Mouse (Mus musculus) stomach, embryonic 15.5 days (tissue): ENCODE data around the gene Jmjd4. TPM values are rescaled to one million over a fixed set of nuclear protein-coding genes. Genes with fewer than 3 reads are reported as not detected.

Experiments
- ATAC-seq: fragments of 200-750 bp; cut with Nextera tagmentation; 2 replicates; pipeline ENCODE4 v1.8.0; 2017; ENCODE audit warnings: low read depth, moderate number of reproducible peaks, moderate TSS enrichment; ENCODE audit not compliant: insufficient read depth, low FRiP score
- H3K27ac ChIP-seq: fragments of 300-500 bp; sonication (generic); 2 replicates; pipeline ENCODE4 v1.5.1; 2015; ENCODE audit warnings: mild to moderate bottlenecking, inconsistent platforms
- H3K27me3 ChIP-seq: fragments of 300-500 bp; sonication (generic); replicated peaks from 2 replicates; pipeline ENCODE4 v1.6.1; 2015; ENCODE audit warnings: inconsistent platforms
- H3K36me3 ChIP-seq: fragments of 300-500 bp; sonication (generic); 2 replicates; pipeline ENCODE4 v1.6.1; 2015; ENCODE audit warnings: inconsistent platforms
- H3K4me1 ChIP-seq: fragments of 300-500 bp; sonication (generic); 2 replicates; pipeline ENCODE4 v1.6.1; 2015; ENCODE audit warnings: inconsistent platforms
- H3K4me2 ChIP-seq: fragments of 300-500 bp; sonication (generic); 2 replicates; pipeline ENCODE4 v1.6.1; 2015; ENCODE audit warnings: mild to moderate bottlenecking, inconsistent platforms
- H3K4me3 ChIP-seq: fragments of 300-500 bp; sonication (generic); replicated peaks from 2 replicates; pipeline ENCODE4 v1.5.1; 2015; ENCODE audit warnings: inconsistent platforms
- H3K9ac ChIP-seq: fragments of 300-500 bp; sonication (generic); 2 replicates; pipeline ENCODE4 v1.6.1; 2015; ENCODE audit warnings: inconsistent platforms
- H3K9me3 ChIP-seq: fragments of 300-500 bp; sonication (generic); 2 replicates; pipeline ENCODE4 v1.6.1; 2016; ENCODE audit warnings: inconsistent platforms
- WGBS: fragments of 180-500 bp; shearing (Covaris S2); methylation state at CpG from one replicate; pipeline ENCODE4 v1.1.7; 2015; 5-methylcytosine and 5-hydroxymethylcytosine counted together
- polyA plus RNA-seq: library from polyadenylated mRNA; unstranded; fragments of >200 nt; fragmentation: Nextera tagmentation; extraction: Ambion mirVana; gene quantifications from 2 replicates; pipeline ENCODE4 v1.2.1, GENCODE M21; 2015

The Jmjd4 gene
- polyA plus RNA-seq, 1 experiment from 2014 or later: 10.5 TPM

DNA sequence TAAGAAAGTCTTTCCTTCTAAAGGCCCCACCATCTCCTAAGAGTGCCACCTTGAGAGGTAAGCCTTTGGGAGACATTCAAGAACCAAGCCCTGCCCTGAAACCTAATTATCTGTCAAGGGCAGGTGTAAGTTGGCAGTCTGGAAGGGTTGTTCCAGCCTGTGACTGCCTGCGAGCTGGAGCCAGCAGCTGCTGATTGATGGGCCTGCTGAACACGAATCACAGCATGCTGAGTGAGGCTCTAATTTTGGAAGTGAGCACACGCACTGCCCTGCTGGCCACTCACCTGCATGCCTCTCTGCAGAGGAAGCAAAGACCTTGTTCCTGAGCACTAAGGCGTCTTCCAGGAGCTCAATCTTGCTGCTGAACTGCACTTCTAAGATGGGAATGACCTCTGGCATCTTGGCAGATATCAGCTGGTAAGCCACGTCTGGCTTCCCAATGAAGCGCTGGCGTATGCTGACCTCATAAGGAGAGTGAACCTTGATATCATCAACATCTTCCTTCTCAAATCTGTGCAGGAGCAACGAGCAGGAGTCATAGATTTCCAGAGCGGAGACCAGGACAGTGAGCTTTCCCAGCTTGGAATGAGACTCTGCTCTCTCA lies 21.7 kb upstream of the Jmjd4 start:
- H3K27ac ChIP-seq: no peak overlapping the region
- H3K4me3 ChIP-seq: no peak overlapping the region
- no peak overlapping the region for H3K4me2 ChIP-seq
- H3K36me3 ChIP-seq: peaks cover 15% of the 10 kb centered on the region; the same call in 1 of the 2 replicates
- no peak for ATAC-seq
- H3K9ac ChIP-seq: no peak overlapping the region
- WGBS: 83% methylated on average over 9 of the region's 9 CpGs
- no peaks in the 10 kb centered on the region for H3K27me3 ChIP-seq
- 0 out of 2 replicates have a peak, but pooled peaks cover 3% of the 10 kb centered on the region for H3K4me1 ChIP-seq
- no peaks in the 10 kb centered on the region for H3K9me3 ChIP-seq

DNA sequence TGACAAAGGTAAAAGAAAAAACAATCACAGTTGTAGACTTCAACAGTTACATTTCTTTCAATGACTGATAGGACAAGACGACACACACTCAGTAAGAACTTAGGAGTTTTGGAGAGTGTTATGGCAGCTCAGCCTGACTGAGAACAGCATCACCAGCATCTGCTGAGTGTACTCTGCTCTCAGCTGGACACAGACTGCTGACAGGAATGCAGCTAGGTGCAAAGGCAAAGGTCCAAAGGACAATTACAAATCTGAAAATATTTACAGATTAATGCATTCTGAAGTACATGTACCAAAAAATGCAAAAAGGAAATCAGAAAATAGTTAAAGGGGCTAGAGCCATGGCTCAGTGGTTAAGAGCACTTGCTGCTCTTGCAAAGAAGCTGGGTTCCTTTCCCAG lies 19.9 kb upstream of the Jmjd4 start:
- Histone ChIP-seq H3K4me1 (0 out of 2 replicates have a peak, but pooled peaks cover 3% of the 10 kb centered on the region), H3K9me3 (no peaks in the 10 kb centered on the region), H3K27ac (no peak overlapping the region), H3K4me3 (no peak overlapping the region), H3K9ac (no peak overlapping the region; the same call in 1 of the 2 replicates), H3K27me3 (no peaks in the 10 kb centered on the region), H3K36me3 (peaks cover 9% of the 10 kb centered on the region; the same call in 1 of the 2 replicates), H3K4me2 (no peak overlapping the region)
- ATAC-seq: no peak
- WGBS: 78% methylated on average over 1 of the region's 1 CpGs

GRCm38 (mm10) chr11:59432261-59432660 lies 17.6 kb upstream of the Jmjd4 start:
- H3K9ac ChIP-seq: no peak overlapping the region
- no peak for ATAC-seq
- no peaks in the 10 kb centered on the region for H3K27me3 ChIP-seq
- 42% methylated on average over 3 of the region's 3 CpGs for WGBS
- H3K4me3 ChIP-seq: no peak overlapping the region
- H3K4me1 ChIP-seq: 0 out of 2 replicates have a peak, but pooled peaks cover 3% of the 10 kb centered on the region
- H3K27ac ChIP-seq: no peak overlapping the region
- H3K36me3 ChIP-seq: peaks cover 13% of the 10 kb centered on the region
- H3K4me2 ChIP-seq: no peak overlapping the region
- H3K9me3 ChIP-seq: no peaks in the 10 kb centered on the region

GRCm38 (mm10) chr11:59437954-59438353 lies 11.9 kb upstream of the Jmjd4 start:
- Histone ChIP-seq H3K27me3 (no peaks in the 10 kb centered on the region), H3K9ac (no peak overlapping the region), H3K9me3 (no peaks in the 10 kb centered on the region), H3K27ac (no peak overlapping the region), H3K4me3 (no peak overlapping the region), H3K4me1 (no peaks in the 10 kb centered on the region), H3K36me3 (peaks cover 12% of the 10 kb centered on the region), H3K4me2 (no peak overlapping the region)
- 92% methylated on average over 12 of the region's 12 CpGs for WGBS
- ATAC-seq: no peak

DNA sequence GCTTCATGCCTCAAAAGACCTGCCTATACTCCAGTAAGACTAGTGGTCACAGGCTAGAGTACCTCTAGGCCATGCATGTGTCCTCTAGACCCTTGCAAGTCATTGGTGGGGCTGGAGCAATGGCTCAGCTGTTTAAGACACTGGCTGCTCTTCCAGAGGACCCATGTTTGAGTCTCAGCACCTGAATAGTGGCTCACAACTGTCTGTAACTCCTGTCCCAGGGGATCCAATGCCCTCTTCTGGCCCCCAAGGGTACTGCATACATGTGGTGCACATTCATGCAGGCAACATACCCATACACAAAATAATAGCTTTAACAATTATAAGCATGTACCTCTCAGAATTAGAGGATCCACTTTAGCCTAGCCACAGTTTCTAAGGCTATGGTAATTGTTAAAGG lies 6.7 kb upstream of the Jmjd4 start:
- no peaks in the 10 kb centered on the region for H3K27me3 ChIP-seq
- no peak overlapping the region for H3K9ac ChIP-seq
- no peaks in the 10 kb centered on the region for H3K4me1 ChIP-seq
- H3K9me3 ChIP-seq: no peaks in the 10 kb centered on the region
- H3K27ac ChIP-seq: no peak overlapping the region
- ATAC-seq: no peak
- no peak overlapping the region for H3K4me3 ChIP-seq
- no peak overlapping the region for H3K4me2 ChIP-seq
- 0 out of 2 replicates have a peak, but pooled peaks cover under 1% of the 10 kb centered on the region for H3K36me3 ChIP-seq

- no peaks in the 10 kb centered on the region for H3K27me3 ChIP-seq
Observed at GRCm38 (mm10) chr11:59450230-59450771, 456 bp downstream of the Jmjd4 start.

DNA sequence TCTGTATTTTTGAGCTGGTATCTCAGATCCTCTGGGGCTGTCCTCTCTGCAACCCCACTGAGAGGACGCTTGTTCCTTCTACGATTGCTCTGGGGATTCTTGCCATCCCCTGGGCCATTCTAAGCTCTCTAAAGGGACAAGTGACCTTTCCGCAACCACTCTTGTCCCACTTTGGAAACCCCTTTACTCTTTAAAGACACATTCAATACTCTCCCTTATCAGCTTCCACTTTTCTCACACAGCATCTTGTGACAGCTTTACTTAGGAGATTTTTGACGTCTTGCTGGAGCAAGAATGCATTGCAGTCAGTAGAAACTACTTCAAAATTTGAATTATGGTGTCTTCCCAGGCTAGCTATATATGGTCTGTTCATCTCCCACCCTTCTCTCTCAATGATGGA lies 1.2 kb downstream of the Jmjd4 start, which contains the start of gene Snap47:
Snap47 (minus strand) TSS at position 101 of the 400 bp plus-strand sequence.
- peaks cover 16% of the 10 kb centered on the region; the same call in 1 of the 2 replicates for H3K4me1 ChIP-seq
- ATAC-seq: no peak
- no peaks in the 10 kb centered on the region for H3K27me3 ChIP-seq
- peak within 1 kb of the TSS; percentile 80 for H3K4me2 ChIP-seq
- peak within 1 kb of the TSS; percentile 87 for H3K27ac ChIP-seq
- peak within 1 kb of the TSS; percentile 80 for H3K9ac ChIP-seq
- peak within 1 kb of the TSS; percentile 65 for H3K4me3 ChIP-seq
- WGBS: 80% methylated on average over 4 of the region's 4 CpGs
- peaks cover 26% of the 10 kb centered on the region for H3K36me3 ChIP-seq
- no peaks in the 10 kb centered on the region for H3K9me3 ChIP-seq

More at GRCm38 (mm10) chr11:59450230-59450771, 456 bp downstream of the Jmjd4 start:
- Histone ChIP-seq H3K9me3 (no peaks in the 10 kb centered on the region), H3K36me3 (peaks cover 20% of the 10 kb centered on the region), H3K4me2 (peak overlapping the region; percentile 80), H3K27ac (peak overlapping the region; percentile 87), H3K4me3 (peak overlapping the region; percentile 65), H3K4me1 (peaks cover 16% of the 10 kb centered on the region; the same call in 1 of the 2 replicates), H3K9ac (peak overlapping the region; percentile 80)
- ATAC-seq: peak; percentile 70
- under 1% methylated on average over 38 of the region's 38 CpGs for WGBS

- 96% methylated on average over 2 of the region's 2 CpGs for WGBS
Observed at GRCm38 (mm10) chr11:59456346-59456745, 6.5 kb downstream of the Jmjd4 start.

GRCm38 (mm10) chr11:59456891-59457290 lies 7.0 kb downstream of the Jmjd4 start:
- no peaks in the 10 kb centered on the region for H3K9me3 ChIP-seq
- H3K4me1 ChIP-seq: 0 out of 2 replicates have a peak, but pooled peaks cover 3% of the 10 kb centered on the region
- no peak overlapping the region for H3K27ac ChIP-seq
- H3K36me3 ChIP-seq: peaks cover 40% of the 10 kb centered on the region
- no peaks in the 10 kb centered on the region for H3K27me3 ChIP-seq
- H3K4me2 ChIP-seq: no peak overlapping the region
- H3K9ac ChIP-seq: no peak overlapping the region
- WGBS: 88% methylated on average over 2 of the region's 2 CpGs
- ATAC-seq: no peak
- no peak overlapping the region for H3K4me3 ChIP-seq

More at GRCm38 (mm10) chr11:59456346-59456745, 6.5 kb downstream of the Jmjd4 start:
- no peak overlapping the region for H3K4me2 ChIP-seq
- no peak overlapping the region for H3K27ac ChIP-seq
- peaks cover 37% of the 10 kb centered on the region for H3K36me3 ChIP-seq
- H3K9me3 ChIP-seq: no peaks in the 10 kb centered on the region
- ATAC-seq: no peak
- H3K27me3 ChIP-seq: no peaks in the 10 kb centered on the region
- H3K4me3 ChIP-seq: no peak overlapping the region
- H3K9ac ChIP-seq: no peak overlapping the region
- H3K4me1 ChIP-seq: 0 out of 2 replicates have a peak, but pooled peaks cover 3% of the 10 kb centered on the region

- H3K27me3 ChIP-seq: no peaks in the 10 kb centered on the region
- no peak overlapping the region for H3K4me3 ChIP-seq
- peak; percentile 84 for ATAC-seq
- 0 out of 2 replicates have a peak, but pooled peaks cover 3% of the 10 kb centered on the region for H3K4me1 ChIP-seq
- H3K9ac ChIP-seq: no peak overlapping the region
- peak overlapping the region; percentile 37 for H3K27ac ChIP-seq
- H3K36me3 ChIP-seq: peaks cover 48% of the 10 kb centered on the region
- peaks cover 10% of the 10 kb centered on the region; the same call in 1 of the 2 replicates for H3K9me3 ChIP-seq
- H3K4me2 ChIP-seq: no peak overlapping the region
- 23% methylated on average over 5 of the region's 5 CpGs for WGBS
Observed at GRCm38 (mm10) chr11:59458973-59459372, 9.1 kb downstream of the Jmjd4 start.

DNA sequence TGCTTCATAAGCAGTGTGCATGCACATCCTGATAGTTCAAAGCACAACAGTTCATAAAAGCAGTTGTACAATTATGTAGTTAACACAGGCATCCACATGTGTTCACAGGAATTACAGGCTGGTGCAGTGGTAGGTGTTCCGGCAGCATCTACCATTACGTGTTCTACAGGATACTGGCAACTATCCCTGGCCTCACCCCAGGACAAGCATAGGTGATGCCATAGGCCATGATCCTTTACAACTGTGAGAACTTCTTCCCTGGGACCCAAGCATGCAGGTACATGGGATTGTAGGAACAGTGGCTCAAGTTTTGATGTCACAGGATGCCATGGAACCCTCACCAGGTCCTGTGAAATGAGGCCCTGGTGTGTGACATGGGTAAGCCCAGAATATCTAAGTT lies 10.6 kb downstream of the Jmjd4 start:
- no peak overlapping the region for H3K9ac ChIP-seq
- H3K27me3 ChIP-seq: no peaks in the 10 kb centered on the region
- 98% methylated on average over 2 of the region's 2 CpGs for WGBS
- H3K27ac ChIP-seq: no peak overlapping the region
- no peak overlapping the region for H3K4me3 ChIP-seq
- peaks cover 44% of the 10 kb centered on the region for H3K36me3 ChIP-seq
- ATAC-seq: no peak
- peaks cover 10% of the 10 kb centered on the region; the same call in 1 of the 2 replicates for H3K9me3 ChIP-seq
- 0 out of 2 replicates have a peak, but pooled peaks cover 3% of the 10 kb centered on the region for H3K4me1 ChIP-seq
- no peak overlapping the region for H3K4me2 ChIP-seq
